Mouse (Mus musculus): ENCODE results near the gene Hist1h2af. TPM values are rescaled to one million over a fixed set of nuclear protein-coding genes. Genes with fewer than 3 reads are reported as not detected.

Gene Hist1h2af
- polyA plus RNA-seq, 1 experiment from 2014 or later = not detected

Other genes starting within 250 kb of the Hist1h2af start
- gene Zfp322a, start 164.7 kb upstream of the Hist1h2af start, polyA plus RNA-seq (2017; shearing (Covaris generic)) = 30.3 TPM
- gene Abt1, start 110.0 kb upstream of the Hist1h2af start, polyA plus RNA-seq (2017; shearing (Covaris generic)) = 11.8 TPM
- not detected for gene Btn1a1, start 68.0 kb upstream of the Hist1h2af start, polyA plus RNA-seq (2017; shearing (Covaris generic))
- gene Btn2a2, start 45.0 kb upstream of the Hist1h2af start, polyA plus RNA-seq (2017; shearing (Covaris generic)) = not detected
- gene Hist1h4h, start 2.9 kb upstream of the Hist1h2af start, polyA plus RNA-seq (2017; shearing (Covaris generic)) = 3.7 TPM
- gene Hist1h3g, start 1.5 kb downstream of the Hist1h2af start, polyA plus RNA-seq (2017; shearing (Covaris generic)) = 0.77 TPM
- gene Hist1h2bh, start 9.5 kb downstream of the Hist1h2af start, polyA plus RNA-seq (2017; shearing (Covaris generic)) = not detected
- not detected for gene Hist1h3f, start 10.1 kb downstream of the Hist1h2af start, polyA plus RNA-seq (2017; shearing (Covaris generic))
- gene Hist1h4f, start 17.7 kb downstream of the Hist1h2af start, polyA plus RNA-seq (2017; shearing (Covaris generic)) = 0.90 TPM
- 0.50 TPM for gene Hist1h1d, start 19.4 kb downstream of the Hist1h2af start, polyA plus RNA-seq (2017; shearing (Covaris generic))
- gene Hist1h3e, start 28.5 kb downstream of the Hist1h2af start, polyA plus RNA-seq (2017; shearing (Covaris generic)) = 1.3 TPM
- 6.5 TPM for gene Hist1h2ae, start 37.3 kb downstream of the Hist1h2af start, polyA plus RNA-seq (2017; shearing (Covaris generic))
- gene Hist1h2bg, start 37.5 kb downstream of the Hist1h2af start, polyA plus RNA-seq (2017; shearing (Covaris generic)) = 6.1 TPM
- 1.1 TPM for gene Hist1h2bf, start 40.3 kb downstream of the Hist1h2af start, polyA plus RNA-seq (2017; shearing (Covaris generic))
- not detected for gene Hist1h2ad, start 40.5 kb downstream of the Hist1h2af start, polyA plus RNA-seq (2017; shearing (Covaris generic))
- gene Hist1h3d, start 41.9 kb downstream of the Hist1h2af start, polyA plus RNA-seq (2017; shearing (Covaris generic)) = not detected
- 40.6 TPM for gene Hist1h4d, start 47.7 kb downstream of the Hist1h2af start, polyA plus RNA-seq (2017; shearing (Covaris generic))
- gene Hist1h2be, start 87.2 kb downstream of the Hist1h2af start, polyA plus RNA-seq (2017; shearing (Covaris generic)) = 5.0 TPM
- gene Hist1h1e, start 88.7 kb downstream of the Hist1h2af start, polyA plus RNA-seq (2017; shearing (Covaris generic)) = 15.3 TPM
- 0.24 TPM for gene Hist1h2ac, start 150.0 kb downstream of the Hist1h2af start, polyA plus RNA-seq (2017; shearing (Covaris generic))
- 13.7 TPM for gene Hist1h2bc, start 150.3 kb downstream of the Hist1h2af start, polyA plus RNA-seq (2017; shearing (Covaris generic))
- gene Hist1h1t, start 161.9 kb downstream of the Hist1h2af start, polyA plus RNA-seq (2017; shearing (Covaris generic)) = not detected
- 4.1 TPM for gene Hist1h4c, start 164.5 kb downstream of the Hist1h2af start, polyA plus RNA-seq (2017; shearing (Covaris generic))
- gene Hfe, start 176.9 kb downstream of the Hist1h2af start, polyA plus RNA-seq (2017; shearing (Covaris generic)) = 0.76 TPM
- 15.9 TPM for gene Hist1h1c, start 204.9 kb downstream of the Hist1h2af start, polyA plus RNA-seq (2017; shearing (Covaris generic))
- not detected for gene Hist1h3c, start 211.7 kb downstream of the Hist1h2af start, polyA plus RNA-seq (2017; shearing (Covaris generic))
- 1.2 TPM for gene Hist1h2bb, start 212.8 kb downstream of the Hist1h2af start, polyA plus RNA-seq (2017; shearing (Covaris generic))
- 2.7 TPM for gene Hist1h2ab, start 217.2 kb downstream of the Hist1h2af start, polyA plus RNA-seq (2017; shearing (Covaris generic))
- gene Hist1h3b, start 218.4 kb downstream of the Hist1h2af start, polyA plus RNA-seq (2017; shearing (Covaris generic)) = not detected
- gene Hist1h4b, start 223.1 kb downstream of the Hist1h2af start, polyA plus RNA-seq (2017; shearing (Covaris generic)) = 18.1 TPM
- not detected for gene Hist1h4a, start 227.3 kb downstream of the Hist1h2af start, polyA plus RNA-seq (2017; shearing (Covaris generic))
- gene Hist1h3a, start 228.5 kb downstream of the Hist1h2af start, polyA plus RNA-seq (2017; shearing (Covaris generic)) = 2.4 TPM
- 1.8 TPM for gene Hist1h1a, start 229.8 kb downstream of the Hist1h2af start, polyA plus RNA-seq (2017; shearing (Covaris generic))
- not detected for gene Trim38, start 236.0 kb downstream of the Hist1h2af start, polyA plus RNA-seq (2017; shearing (Covaris generic))